Mouse (Mus musculus) kidney, embryonic 15.5 days (tissue): ENCODE results near the gene Zfp946. TPM values are rescaled to one million over a fixed set of nuclear protein-coding genes. Genes with fewer than 3 reads are reported as not detected.
A peak's percentile ranks its signal among the peaks of the same experiment; 100 is the strongest.

Experiments used
- ATAC-seq: fragments of 200-750 bp; cut with Nextera tagmentation; replicated peaks from 2 replicates; pipeline ENCODE4 v1.8.0; 2017; ENCODE audit warnings: moderate TSS enrichment; ENCODE audit not compliant: low FRiP score
- H3K27ac ChIP-seq: fragments of 300-500 bp; sonication (generic); 2 replicates; pipeline ENCODE4 v1.5.1; 2015; ENCODE audit warnings: mild to moderate bottlenecking, inconsistent platforms
- H3K27me3 ChIP-seq: fragments of 300-500 bp; sonication (generic); 2 replicates; pipeline ENCODE4 v1.6.1; 2015; ENCODE audit warnings: inconsistent platforms
- H3K36me3 ChIP-seq: fragments of 300-500 bp; sonication (generic); 2 replicates; pipeline ENCODE4 v1.6.1; 2015; ENCODE audit warnings: inconsistent platforms
- H3K4me1 ChIP-seq: fragments of 300-500 bp; sonication (generic); 2 replicates; pipeline ENCODE4 v1.6.1; 2015; ENCODE audit warnings: inconsistent platforms
- H3K4me2 ChIP-seq: fragments of 300-500 bp; sonication (generic); 2 replicates; pipeline ENCODE4 v1.6.1; 2015; ENCODE audit warnings: moderate library complexity, mild to moderate bottlenecking, inconsistent platforms
- H3K4me3 ChIP-seq: fragments of 300-500 bp; sonication (generic); replicated peaks from 2 replicates; pipeline ENCODE4 v1.5.1; 2015; ENCODE audit warnings: mild to moderate bottlenecking, inconsistent platforms
- H3K9ac ChIP-seq: fragments of 300-500 bp; sonication (generic); 2 replicates; pipeline ENCODE4 v1.6.1; 2015; ENCODE audit warnings: mild to moderate bottlenecking, inconsistent platforms
- H3K9me3 ChIP-seq: fragments of 300-500 bp; sonication (generic); replicated peaks from 2 replicates; pipeline ENCODE4 v1.6.1; 2016; ENCODE audit warnings: inconsistent platforms
- WGBS: fragments of 180-500 bp; shearing (Covaris S2); methylation state at CpG from one replicate; pipeline ENCODE4 v1.1.7; 2015; ENCODE audit warnings: mixed read lengths; 5-methylcytosine and 5-hydroxymethylcytosine counted together
- polyA plus RNA-seq: library from polyadenylated mRNA; unstranded; fragments of >200 nt; fragmentation: Nextera tagmentation; extraction: Ambion mirVana; gene quantifications from 2 replicates; pipeline ENCODE4 v1.2.1, GENCODE M21; 2015

Zfp946 gene
- polyA plus RNA-seq, result 15.1 and 16.2 TPM in 2 replicates

DNA sequence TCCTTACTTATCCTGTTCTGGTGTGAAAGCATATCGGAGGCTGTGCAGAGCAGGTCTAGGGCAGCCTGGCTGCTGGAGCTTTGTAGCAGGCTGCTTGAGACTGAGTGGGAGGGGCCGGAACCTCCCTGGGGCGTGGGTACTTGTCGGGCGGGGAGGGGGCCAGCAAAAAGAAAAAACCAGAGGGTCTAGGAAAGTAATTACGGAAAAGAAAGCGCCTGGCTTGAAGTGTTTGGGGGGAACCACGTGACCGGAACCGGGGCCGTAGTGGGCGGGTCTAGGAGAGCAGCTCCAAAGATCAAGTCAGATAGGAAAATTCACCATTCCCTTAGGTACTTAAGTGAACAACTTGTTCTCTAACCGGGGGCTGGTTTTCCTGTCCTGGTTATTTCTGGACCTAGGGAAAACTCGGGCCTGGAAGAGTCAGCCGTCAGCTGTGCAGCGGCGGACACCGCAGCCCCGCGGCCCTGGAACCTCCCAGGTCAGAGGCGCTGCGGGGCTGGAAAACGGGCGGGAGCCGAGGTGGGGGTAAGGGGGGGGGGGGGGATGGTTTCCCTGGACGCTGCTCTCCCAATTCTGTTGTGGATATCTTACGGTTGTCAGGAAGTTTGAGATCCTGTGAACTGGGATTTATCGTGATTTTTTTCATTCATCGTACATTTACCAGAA lies at the start of gene Zfp946:
Gene Zfp946 (plus strand): TSS at position 271 of the 666 bp plus-strand sequence.
- WGBS, result under 1% methylated on average over 29 of the region's 29 CpGs

DNA sequence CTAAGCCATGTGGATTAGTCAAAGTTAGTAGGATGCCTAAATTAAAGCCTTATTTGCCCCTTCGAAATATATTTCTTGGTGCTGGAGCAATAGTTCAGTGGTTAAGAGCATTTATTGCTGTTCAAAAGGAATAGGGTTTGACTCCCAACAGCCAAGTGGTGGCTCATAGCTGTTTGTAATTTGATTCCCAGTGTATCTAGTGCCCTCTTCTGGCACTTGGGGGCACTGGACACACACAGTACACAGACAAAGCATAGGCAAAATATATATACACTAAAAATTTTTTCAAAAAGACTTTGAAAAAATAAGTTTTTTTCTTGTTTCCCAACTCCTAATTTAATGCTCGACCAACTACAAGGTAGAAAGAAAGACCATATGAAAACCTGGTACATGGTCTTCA lies 13.3 kb upstream of the Zfp946 start:
- no peaks in the 10 kb centered on the region for H3K9me3 ChIP-seq
- no peak overlapping the region for H3K9ac ChIP-seq
- no peak overlapping the region for H3K4me3 ChIP-seq
- no peak overlapping the region for H3K27ac ChIP-seq
- ATAC-seq, result no peak
- no peaks in the 10 kb centered on the region for H3K27me3 ChIP-seq
- 80% methylated on average over 2 of the region's 2 CpGs for WGBS
- H3K4me1 ChIP-seq, result no peaks in the 10 kb centered on the region
- no peak overlapping the region for H3K4me2 ChIP-seq
- no peaks in the 10 kb centered on the region for H3K36me3 ChIP-seq

More for the DNA sequence above, at the start of gene Zfp946:
- peak within 1 kb of the TSS; percentile 70 for H3K4me2 ChIP-seq
- peak within 1 kb of the TSS; percentile 95 for H3K27ac ChIP-seq
- H3K9ac ChIP-seq, result peak within 1 kb of the TSS; percentile 65
- H3K27me3 ChIP-seq, result 0 out of 2 replicates have a peak, but pooled peaks cover 4% of the 10 kb centered on the region
- no peaks in the 10 kb centered on the region for H3K9me3 ChIP-seq
- H3K4me3 ChIP-seq, result peak within 1 kb of the TSS; percentile 70
- ATAC-seq, result peak; percentile 99
- H3K36me3 ChIP-seq, result no peaks in the 10 kb centered on the region
- H3K4me1 ChIP-seq, result peaks cover 6% of the 10 kb centered on the region

DNA sequence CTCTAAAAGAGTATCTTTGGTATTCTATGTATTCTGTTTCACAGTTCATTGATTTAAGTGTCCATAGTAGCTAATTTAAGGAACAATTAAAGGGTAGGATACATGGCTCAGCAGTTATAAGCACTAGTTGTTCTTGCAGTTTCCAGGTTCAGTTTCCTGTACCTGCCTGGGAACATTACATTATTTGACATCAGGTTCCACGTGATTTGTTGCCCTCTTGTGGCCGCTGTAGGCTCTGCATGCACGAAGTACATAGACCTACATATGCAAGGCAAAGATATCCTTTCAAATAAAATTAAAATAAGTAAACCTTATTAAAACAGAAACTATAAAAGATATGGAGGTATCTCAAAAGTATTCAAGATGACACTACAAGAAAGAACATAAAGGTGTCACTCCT lies 6.5 kb upstream of the Zfp946 start:
- H3K9ac ChIP-seq, result no peak overlapping the region
- no peak overlapping the region for H3K4me2 ChIP-seq
- peak; percentile 52; the same call in 1 of the 2 replicates for ATAC-seq
- H3K36me3 ChIP-seq, result no peaks in the 10 kb centered on the region
- no peak overlapping the region for H3K27ac ChIP-seq
- under 1% methylated on average over 3 of the region's 3 CpGs for WGBS
- H3K4me3 ChIP-seq, result no peak overlapping the region
- no peaks in the 10 kb centered on the region for H3K4me1 ChIP-seq
- 0 out of 2 replicates have a peak, but pooled peaks cover 4% of the 10 kb centered on the region for H3K27me3 ChIP-seq
- H3K9me3 ChIP-seq, result no peaks in the 10 kb centered on the region

DNA sequence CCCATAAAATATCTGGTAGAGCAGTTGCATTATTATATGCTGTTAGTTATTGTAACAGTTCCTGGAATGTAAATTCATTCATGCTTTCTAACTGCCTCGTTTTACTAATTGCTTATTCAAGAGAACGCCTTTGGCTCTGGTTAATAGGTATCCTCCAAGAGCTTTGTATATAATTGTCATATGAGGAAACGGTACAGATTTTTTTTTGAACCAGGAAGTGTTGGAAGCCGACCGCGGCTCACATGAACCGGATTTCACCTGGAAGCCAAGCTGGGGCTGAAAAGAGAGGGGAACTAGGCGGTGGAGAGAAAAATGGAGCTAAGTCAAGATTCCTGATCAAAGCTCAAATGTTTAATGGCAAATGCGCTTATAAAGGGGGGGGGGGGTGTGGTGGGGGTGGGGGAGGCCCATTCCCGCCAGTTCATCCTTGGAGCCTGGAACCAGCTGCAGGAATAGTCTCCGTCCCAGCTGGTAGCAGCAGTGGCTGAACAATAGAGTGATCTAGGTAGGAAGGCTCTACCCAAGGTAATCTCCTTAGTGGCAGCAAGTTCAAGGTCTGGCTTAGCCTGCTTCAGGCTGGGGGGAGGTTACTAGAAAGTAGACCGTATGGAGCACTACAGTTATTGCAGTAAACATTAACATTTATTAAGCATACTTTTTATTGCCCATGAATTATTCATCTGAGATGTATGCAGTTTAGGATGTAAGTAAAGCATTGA lies 773 bp downstream of the Zfp946 start:
- 4% methylated on average over 12 of the region's 12 CpGs for WGBS
- Histone ChIP-seq H3K9me3 (no peaks in the 10 kb centered on the region), H3K36me3 (no peaks in the 10 kb centered on the region), H3K27me3 (0 out of 2 replicates have a peak, but pooled peaks cover 4% of the 10 kb centered on the region), H3K4me3 (peak overlapping the region; percentile 70), H3K27ac (peak overlapping the region; percentile 95), H3K9ac (peak overlapping the region; percentile 65), H3K4me2 (peak overlapping the region; percentile 70), H3K4me1 (peaks cover 6% of the 10 kb centered on the region)
- peak; percentile 5 for ATAC-seq

DNA sequence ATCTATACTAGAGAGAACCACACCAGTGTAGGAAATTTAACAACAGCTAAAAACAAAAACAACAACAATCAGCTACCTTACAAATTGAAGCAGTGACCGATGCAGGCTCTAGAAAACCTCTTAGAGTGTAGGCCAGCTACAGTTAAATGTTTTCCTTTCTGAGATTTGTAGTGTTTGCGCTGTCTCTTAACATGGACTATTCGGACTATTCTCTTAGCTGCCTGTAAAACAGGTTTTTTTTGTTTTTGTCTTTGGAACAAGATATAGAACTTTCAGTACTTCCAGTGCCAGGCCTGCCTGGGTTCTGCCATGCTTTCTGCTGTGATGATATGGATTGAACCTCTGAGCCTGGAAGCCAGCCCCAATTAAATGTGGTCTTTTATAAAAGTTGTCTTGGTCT lies 23.7 kb downstream of the Zfp946 start:
- no peaks in the 10 kb centered on the region; the same call in 1 of the 2 replicates for H3K9me3 ChIP-seq
- peaks cover 23% of the 10 kb centered on the region for H3K36me3 ChIP-seq
- H3K27ac ChIP-seq, result no peak overlapping the region
- H3K4me2 ChIP-seq, result no peak overlapping the region
- no peak overlapping the region for H3K9ac ChIP-seq
- no peak for ATAC-seq
- no peaks in the 10 kb centered on the region for H3K4me1 ChIP-seq
- WGBS, result 91% methylated on average over 3 of the region's 3 CpGs
- H3K4me3 ChIP-seq, result no peak overlapping the region
- H3K27me3 ChIP-seq, result no peaks in the 10 kb centered on the region

DNA sequence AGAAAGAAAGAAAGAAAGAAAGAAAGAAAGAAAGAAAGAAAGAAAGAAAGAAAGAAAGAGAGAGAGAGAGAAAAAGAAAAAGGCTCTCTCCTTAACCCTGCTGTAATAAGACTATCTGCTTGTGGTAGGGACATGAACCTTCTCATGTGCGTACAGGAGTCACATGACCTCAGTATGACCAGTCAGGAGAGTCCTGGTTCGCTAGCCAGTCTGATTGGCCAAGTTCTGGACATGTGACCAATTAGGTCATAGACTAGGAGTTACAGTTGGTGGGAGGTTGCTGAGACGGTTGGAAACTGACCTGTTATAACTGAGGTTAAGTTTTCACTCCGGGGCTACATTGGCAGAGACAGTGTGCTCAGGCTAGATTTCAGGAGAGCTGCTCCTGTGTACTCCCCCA lies 73.1 kb downstream of the Zfp946 start:
- Histone ChIP-seq H3K36me3 (no peaks in the 10 kb centered on the region), H3K9me3 (0 out of 2 replicates have a peak, but pooled peaks cover 2% of the 10 kb centered on the region), H3K4me3 (no peak overlapping the region), H3K27ac (no peak overlapping the region), H3K4me1 (no peaks in the 10 kb centered on the region), H3K27me3 (no peaks in the 10 kb centered on the region), H3K9ac (no peak overlapping the region), H3K4me2 (no peak overlapping the region)
- ATAC-seq, result no peak
- WGBS, result 83% methylated on average over 4 of the region's 4 CpGs

Other genes with a start within 250 kb of the Zfp946 start
- 2.6 and 3.4 TPM in 2 replicates for gene Zfp994, start 198.6 kb upstream of the Zfp946 start, polyA plus RNA-seq
- gene CT030661.1, start 109.4 kb upstream of the Zfp946 start, polyA plus RNA-seq, result 10.6 and 13.4 TPM in 2 replicates
- 13.2 and 13.6 TPM in 2 replicates for gene Zfp944, start 62.8 kb upstream of the Zfp946 start, polyA plus RNA-seq
- 7.9 and 8.8 TPM in 2 replicates for gene Zfp758, start 62.8 kb upstream of the Zfp946 start, polyA plus RNA-seq
- gene Vmn2r111, start 149.3 kb downstream of the Zfp946 start, polyA plus RNA-seq, result not detected in 2 replicates
- not detected in 2 replicates for gene Vmn2r112, start 176.7 kb downstream of the Zfp946 start, polyA plus RNA-seq